Mouse (Mus musculus) brain, embryonic 14.5 days (tissue): ENCODE measurements at regions not wholly inside any gene's neighbourhood (a gene's known extent, or its start where the extent isn't known, plus 50 kb on each side); places are given as distances from the start of the nearest gene placed in this dataset.

ENCODE experiments used
- CTCF ChIP-seq: fragments of 200-500 bp; IDR thresholded peaks from 2 replicates; pipeline ENCODE4 v1.5.1; 2012; ENCODE audit warnings: inconsistent platforms, mild to moderate bottlenecking, moderate library complexity, borderline replicate concordance; ENCODE audit not compliant: insufficient read depth, insufficient read length; ENCODE audit errors: extremely low read depth
- POLR2A ChIP-seq: fragments of 200-500 bp; IDR thresholded peaks from 2 replicates; pipeline ENCODE4 v1.6.1; 2012; ENCODE audit warnings: mild to moderate bottlenecking, inconsistent platforms, borderline replicate concordance; ENCODE audit not compliant: poor library complexity, insufficient read depth, insufficient read length, severe bottlenecking; ENCODE audit errors: extremely low read depth

- no peak for TF ChIP-seq CTCF
- no peak for TF ChIP-seq POLR2A
Observed at GRCm38 (mm10) chr13:45250028-45250427, 139.5 kb upstream of the Mylip start.
